Mouse (Mus musculus) erythroblast, adult 5-6 weeks (primary cell): ENCODE data around the gene Ccdc116. TPM values are rescaled to one million over a fixed set of nuclear protein-coding genes. Genes with fewer than 3 reads are reported as not detected.
"Not testable (repeated sequence)": the region's sequence is repeated elsewhere in the genome, so short reads cannot be mapped to it uniquely, and the experiment has no call there.

ENCODE experiments used
- ATAC-seq: replicated peaks from 2 replicates; pipeline ENCODE4 v1.8.0; 2016; ENCODE audit warnings: moderate number of reproducible peaks, mild to moderate bottlenecking, moderate TSS enrichment, inconsistent platforms; ENCODE audit not compliant: poor library complexity, low FRiP score, severe bottlenecking
- total RNA-seq, 2 experiments: library from RNA; stranded (forward) in 1 of 2; stranded (reverse) in 1 of 2; fragments of 150-400 nt in 1 of 2; fragments of 200-764, 138-1000 nt in 1 of 2; gene quantifications; 2 replicates each; pipeline versions ENCODE4 v1.2.3 to v1.2.4; 2015 to 2017; ENCODE audit warnings: low replicate concordance in 2 of 2

The Ccdc116 gene
- total RNA-seq (2015; ENCODE audit: low replicate concordance) = 0.38 TPM in 1 of 2 replicates, not detected in the other
- total RNA-seq (2017; ENCODE audit: low replicate concordance) = not detected in 2 replicates

- ATAC-seq = peak; percentile 81
Measured at GRCm38 (mm10) chr16:17146772-17147235, at the start of gene Ccdc116. Ccdc116 (minus strand) TSS chr16:17147229.

GRCm38 (mm10) chr16:17193823-17194222 is 46.8 kb upstream of the Ccdc116 start:
- ATAC-seq = no peak; the same call in 1 of the 2 replicates

- no peak for ATAC-seq
Measured at GRCm38 (mm10) chr16:17185475-17185874, 38.4 kb upstream of the Ccdc116 start.

- no peak for ATAC-seq
Measured at GRCm38 (mm10) chr16:17183003-17183402, 36.0 kb upstream of the Ccdc116 start.

GRCm38 (mm10) chr16:17182136-17182535 is 35.1 kb upstream of the Ccdc116 start:
- ATAC-seq = no peak

GRCm38 (mm10) chr16:17181382-17181781 is 34.4 kb upstream of the Ccdc116 start:
- 0 out of 2 replicates have a peak, but pooled peaks have one; percentile 42 for ATAC-seq

GRCm38 (mm10) chr16:17179706-17180105 is 32.7 kb upstream of the Ccdc116 start:
- ATAC-seq = no peak

GRCm38 (mm10) chr16:17177623-17178170 is 30.7 kb upstream of the Ccdc116 start:
- ATAC-seq = no peak

GRCm38 (mm10) chr16:17175765-17176164 is 28.7 kb upstream of the Ccdc116 start:
- ATAC-seq = no peak

- ATAC-seq = no peak
Measured at GRCm38 (mm10) chr16:17168049-17168448, 21.0 kb upstream of the Ccdc116 start.

GRCm38 (mm10) chr16:17167179-17167578 is 20.1 kb upstream of the Ccdc116 start:
- ATAC-seq = no peak

GRCm38 (mm10) chr16:17165478-17165877 is 18.4 kb upstream of the Ccdc116 start:
- ATAC-seq = not testable (repeated sequence)

- no peak for ATAC-seq
Measured at GRCm38 (mm10) chr16:17154346-17154745, 7.3 kb upstream of the Ccdc116 start.

GRCm38 (mm10) chr16:17151874-17152273 is 4.8 kb upstream of the Ccdc116 start:
- ATAC-seq = no peak

- no peak for ATAC-seq
Measured at GRCm38 (mm10) chr16:17150520-17151258, 3.7 kb upstream of the Ccdc116 start.

GRCm38 (mm10) chr16:17148084-17148483 is 1.1 kb upstream of the Ccdc116 start:
- ATAC-seq = no peak

GRCm38 (mm10) chr16:17147391-17147929 is 431 bp upstream of the Ccdc116 start:
- no peak for ATAC-seq

- ATAC-seq = no peak
Measured at GRCm38 (mm10) chr16:17144339-17144738, 2.7 kb downstream of the Ccdc116 start, which contains the start of gene Ydjc. Ydjc (plus strand) TSS chr16:17144621.

GRCm38 (mm10) chr16:17137355-17137754 is 9.7 kb downstream of the Ccdc116 start:
- no peak for ATAC-seq

- no peak for ATAC-seq
Measured at GRCm38 (mm10) chr16:17132906-17133200, 14.2 kb downstream of the Ccdc116 start.
